Mouse (Mus musculus): ENCODE data around the gene Rab7b. TPM values are rescaled to one million over a fixed set of nuclear protein-coding genes. Genes with fewer than 3 reads are reported as not detected.

Rab7b gene
- total and polyA plus RNA-seq, 3 experiments, result 0.19 TPM; not detected in 2

GRCm38 (mm10) chr1:131764581-131765338 is 76.3 kb downstream of the Rab7b start:
- in situ Hi-C loops (cut with MboI; ENCODE audit: low pct_ligation_motif_present, low pct_unique_long_range_greater_than_20kb, low sequenced_read_pairs), result loop anchor here (10.0 kb wide), 1 partner anchor 150 kb away; no protein-coding TSS in a partner anchor
- TF ChIP-seq CHD1 (IDR thresholded peaks at IDR 0.05; ENCODE audit: low read depth, low read length), result no peak
- TF ChIP-seq HCFC1 (IDR thresholded peaks at IDR 0.05; ENCODE audit: low read depth, low read length), result no peak
- TF ChIP-seq POLR2A (IDR thresholded peaks at IDR 0.05; ENCODE audit: low read depth, low read length), result no peak
- TF ChIP-seq CHD2 (IDR thresholded peaks at IDR 0.05; ENCODE audit: low read length), result no peak
- no peak for TF ChIP-seq IRF4 (IDR thresholded peaks at IDR 0.05; ENCODE audit: low read depth, low read length)
- TF ChIP-seq ZMIZ1 (IDR thresholded peaks at IDR 0.05; ENCODE audit: low read depth, low read length), result no peak
- TF ChIP-seq E2F4 (IDR thresholded peaks at IDR 0.05; ENCODE audit: insufficient replicate concordance, low read depth, low read length), result no peak
- TF ChIP-seq ZKSCAN1 (IDR thresholded peaks at IDR 0.05; ENCODE audit: borderline replicate concordance, low read depth, low read length), result no peak
- TF ChIP-seq PAX5 (IDR thresholded peaks at IDR 0.05; ENCODE audit: low read length), result no peak
- TF ChIP-seq JUN (IDR thresholded peaks at IDR 0.05; ENCODE audit: insufficient read depth, low read depth, low read length), result no peak
- Histone ChIP-seq H3K4me3 (replicated peaks in 1 of 3; ENCODE audit: low read depth in 2 of 3, low read length in 2 of 3, poor library complexity in 1 of 3) (no peak overlapping the region), H3K4me1 (ENCODE audit: control insufficient read depth in 1 of 2, insufficient read depth in 2 of 2) (peaks cover 6 to 30% of the 10 kb centered on the region in 2 experiments; a peak in 3 of 4 replicates), H3K27ac (ENCODE audit: insufficient read depth, low read depth) (no peak overlapping the region), H3K27me3 (replicated peaks) (peaks cover 6% of the 10 kb centered on the region), H3K9me3 (replicated peaks; ENCODE audit: low read length) (no peaks in the 10 kb centered on the region), H3K4me2 (ENCODE audit: insufficient read depth, low read depth, poor library complexity, severe bottlenecking) (no peak overlapping the region), H3K79me2 (replicated peaks; ENCODE audit: control insufficient read depth, extremely low read depth, insufficient read depth, poor library complexity, severe bottlenecking) (no peaks in the 10 kb centered on the region), H3K36me3 (replicated peaks in 1 of 2; ENCODE audit: control insufficient read depth in 1 of 2, insufficient read depth in 1 of 2, low read length in 1 of 2) (no peaks in the 10 kb centered on the region), H3K9ac (ENCODE audit: insufficient read depth, low read depth) (no peak overlapping the region)
- DNase-seq (ENCODE audit: extremely low read depth), result no peak
- dilution Hi-C loops (cut with MboI; ENCODE audit: extremely low pct_ligation_motif_present, extremely low pct_unique_long_range_greater_than_20kb, low sequenced_read_pairs), result no loop called here

Other genes starting within 250 kb of the Rab7b start
- 19.9 and 28.1 TPM in 2 replicates for gene Srgap2, start 161.3 kb upstream of the Rab7b start, total RNA-seq (2012; rRNA removed)
- 8.9 and 9.7 TPM in 2 replicates for gene Srgap2, start 161.3 kb upstream of the Rab7b start, total RNA-seq (2014; rRNA removed)
- 21.6 and 26.8 TPM in 2 replicates for gene Srgap2, start 161.3 kb upstream of the Rab7b start, polyA plus RNA-seq (2012; ENCODE audit: insufficient read length, low read depth)
- gene Fam72a, start 160.8 kb upstream of the Rab7b start, total RNA-seq (2012; rRNA removed), result 10.5 and 12.7 TPM in 2 replicates
- gene Fam72a, start 160.8 kb upstream of the Rab7b start, total RNA-seq (2014; rRNA removed), result 18.9 and 22.4 TPM in 2 replicates
- 19.1 and 21.7 TPM in 2 replicates for gene Fam72a, start 160.8 kb upstream of the Rab7b start, polyA plus RNA-seq (2012; ENCODE audit: insufficient read length, low read depth)
- gene Avpr1b, start 89.5 kb upstream of the Rab7b start, total RNA-seq (2012; rRNA removed), result 0.04 and 0.08 TPM in 2 replicates
- not detected in 2 replicates for gene Avpr1b, start 89.5 kb upstream of the Rab7b start, total RNA-seq (2014; rRNA removed)
- gene Avpr1b, start 89.5 kb upstream of the Rab7b start, polyA plus RNA-seq (2012; ENCODE audit: insufficient read length, low read depth), result not detected in 2 replicates
- gene Ctse, start 50.4 kb upstream of the Rab7b start, total RNA-seq (2012; rRNA removed), result 1.4 and 1.9 TPM in 2 replicates
- 1.6 and 1.7 TPM in 2 replicates for gene Ctse, start 50.4 kb upstream of the Rab7b start, total RNA-seq (2014; rRNA removed)
- gene Ctse, start 50.4 kb upstream of the Rab7b start, polyA plus RNA-seq (2012; ENCODE audit: insufficient read length, low read depth), result 11.6 TPM in 2 replicates
- not detected in 2 replicates for gene Slc26a9, start 55.3 kb downstream of the Rab7b start, total RNA-seq (2012; rRNA removed)
- gene Slc26a9, start 55.3 kb downstream of the Rab7b start, total RNA-seq (2014; rRNA removed), result not detected in 2 replicates
- gene Slc26a9, start 55.3 kb downstream of the Rab7b start, polyA plus RNA-seq (2012; ENCODE audit: insufficient read length, low read depth), result 0.29 and 0.31 TPM in 2 replicates
- gene Pm20d1, start 108.7 kb downstream of the Rab7b start, total RNA-seq (2012; rRNA removed), result 0.17 and 0.29 TPM in 2 replicates
- gene Pm20d1, start 108.7 kb downstream of the Rab7b start, total RNA-seq (2014; rRNA removed), result 0.09 and 0.21 TPM in 2 replicates
- gene Pm20d1, start 108.7 kb downstream of the Rab7b start, polyA plus RNA-seq (2012; ENCODE audit: insufficient read length, low read depth), result 0.19 and 0.53 TPM in 2 replicates
- gene Slc41a1, start 138.8 kb downstream of the Rab7b start, total RNA-seq (2012; rRNA removed), result 8.8 and 10.4 TPM in 2 replicates
- gene Slc41a1, start 138.8 kb downstream of the Rab7b start, total RNA-seq (2014; rRNA removed), result 5.2 and 6.3 TPM in 2 replicates
- 9.4 and 10.7 TPM in 2 replicates for gene Slc41a1, start 138.8 kb downstream of the Rab7b start, polyA plus RNA-seq (2012; ENCODE audit: insufficient read length, low read depth)
- gene Rab29, start 178.5 kb downstream of the Rab7b start, total RNA-seq (2012; rRNA removed), result 10.8 and 11.5 TPM in 2 replicates
- gene Rab29, start 178.5 kb downstream of the Rab7b start, total RNA-seq (2014; rRNA removed), result 16.4 and 17.8 TPM in 2 replicates
- gene Rab29, start 178.5 kb downstream of the Rab7b start, polyA plus RNA-seq (2012; ENCODE audit: insufficient read length, low read depth), result 14.8 and 15.6 TPM in 2 replicates
- gene Nucks1, start 221.8 kb downstream of the Rab7b start, total RNA-seq (2012; rRNA removed), result 87.4 and 99.4 TPM in 2 replicates
- 267 and 274 TPM in 2 replicates for gene Nucks1, start 221.8 kb downstream of the Rab7b start, total RNA-seq (2014; rRNA removed)
- gene Nucks1, start 221.8 kb downstream of the Rab7b start, polyA plus RNA-seq (2012; ENCODE audit: insufficient read length, low read depth), result 96.9 and 99.6 TPM in 2 replicates